Mouse (Mus musculus): ENCODE measurements around the gene Sp9. TPM values are rescaled to one million over a fixed set of nuclear protein-coding genes. Genes with fewer than 3 reads are reported as not detected.
A peak's percentile ranks its signal among the peaks of the same experiment; 100 is the strongest.

Sp9 gene
- polyA plus RNA-seq (2014; fragmentation: Nextera tagmentation; extraction: Ambion mirVana): 2.8 and 3.3 TPM in 2 replicates

GRCm38 (mm10) chr2:73271459-73272161, at the start of gene Sp9:
Sp9 (plus strand) TSS chr2:73271925.
- DNase-seq (ENCODE audit: low spot score, missing footprints) (peak; percentile 97), ATAC-seq (ENCODE audit: low FRiP score) (peak; percentile 87)
- Histone ChIP-seq H3K4me3 (ENCODE audit: low read depth, low read length) (peak within 1 kb of the TSS; percentile 44), H3K4me1 (ENCODE audit: control insufficient read depth, insufficient read depth, low read length) (peaks cover 39% of the 10 kb centered on the region), H3K9ac (ENCODE audit: low read length) (peak within 1 kb of the TSS; percentile 59), H3K36me3 (ENCODE audit: control insufficient read depth, insufficient read depth, low read length) (no peaks in the 10 kb centered on the region), H3K4me2 (peak within 1 kb of the TSS; percentile 61), H3K9me3 (ENCODE audit: control insufficient read depth, low read length) (no peaks in the 10 kb centered on the region), H3K27ac (ENCODE audit: low read depth, low read length) (no peak within 1 kb of the TSS), H3K27me3 (ENCODE audit: control insufficient read depth, insufficient read depth, low read length) (peaks cover 87% of the 10 kb centered on the region)
- WGBS: under 1% methylated on average over 48 of the region's 48 CpGs

DNA sequence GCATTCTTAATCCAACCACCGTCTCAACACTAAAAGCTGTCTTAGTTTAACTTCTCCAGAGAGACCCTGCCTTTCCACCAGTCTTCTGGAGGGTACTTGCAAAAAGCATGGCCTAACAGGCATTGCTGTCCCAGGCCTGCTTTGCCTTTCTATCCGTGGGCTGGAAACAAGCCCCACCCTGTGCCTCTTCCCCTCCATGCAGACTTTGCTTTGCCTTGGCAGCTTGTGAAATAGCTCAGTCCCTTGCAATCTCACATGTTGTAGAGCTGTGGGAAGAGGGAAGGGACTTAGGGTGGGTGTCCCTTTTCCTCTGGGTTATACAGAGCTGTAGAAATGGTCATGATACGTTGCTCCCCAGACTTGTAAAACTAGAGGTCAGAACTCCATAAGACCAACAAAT, 40.6 kb upstream of the Sp9 start:
- H3K4me1 ChIP-seq (ENCODE audit: control insufficient read depth, insufficient read depth, low read length): no peaks in the 10 kb centered on the region
- no peak overlapping the region for H3K4me2 ChIP-seq
- ATAC-seq (ENCODE audit: low FRiP score) (no peak), DNase-seq (ENCODE audit: low spot score, missing footprints) (no peak)
- H3K9me3 ChIP-seq (ENCODE audit: control insufficient read depth, low read length): no peaks in the 10 kb centered on the region
- H3K36me3 ChIP-seq (ENCODE audit: control insufficient read depth, insufficient read depth, low read length): no peaks in the 10 kb centered on the region
- H3K9ac ChIP-seq (ENCODE audit: low read length): no peak overlapping the region
- 43% methylated on average over 3 of the region's 3 CpGs for WGBS
- H3K4me3 ChIP-seq (ENCODE audit: low read depth, low read length): no peak overlapping the region
- no peak overlapping the region for H3K27ac ChIP-seq (ENCODE audit: low read depth, low read length)
- H3K27me3 ChIP-seq (ENCODE audit: control insufficient read depth, insufficient read depth, low read length): no peaks in the 10 kb centered on the region

GRCm38 (mm10) chr2:73241299-73241698, 30.4 kb upstream of the Sp9 start:
- Histone ChIP-seq H3K9me3 (ENCODE audit: control insufficient read depth, low read length) (no peaks in the 10 kb centered on the region), H3K27me3 (ENCODE audit: control insufficient read depth, insufficient read depth, low read length) (no peaks in the 10 kb centered on the region), H3K4me2 (no peak overlapping the region), H3K9ac (ENCODE audit: low read length) (no peak overlapping the region), H3K4me3 (ENCODE audit: low read depth, low read length) (no peak overlapping the region), H3K27ac (ENCODE audit: low read depth, low read length) (no peak overlapping the region), H3K4me1 (ENCODE audit: control insufficient read depth, insufficient read depth, low read length) (no peaks in the 10 kb centered on the region), H3K36me3 (ENCODE audit: control insufficient read depth, insufficient read depth, low read length) (no peaks in the 10 kb centered on the region)
- DNase-seq (ENCODE audit: low spot score, missing footprints) (no peak), ATAC-seq (ENCODE audit: low FRiP score) (no peak)
- WGBS: 83% methylated on average over 4 of the region's 4 CpGs

DNA sequence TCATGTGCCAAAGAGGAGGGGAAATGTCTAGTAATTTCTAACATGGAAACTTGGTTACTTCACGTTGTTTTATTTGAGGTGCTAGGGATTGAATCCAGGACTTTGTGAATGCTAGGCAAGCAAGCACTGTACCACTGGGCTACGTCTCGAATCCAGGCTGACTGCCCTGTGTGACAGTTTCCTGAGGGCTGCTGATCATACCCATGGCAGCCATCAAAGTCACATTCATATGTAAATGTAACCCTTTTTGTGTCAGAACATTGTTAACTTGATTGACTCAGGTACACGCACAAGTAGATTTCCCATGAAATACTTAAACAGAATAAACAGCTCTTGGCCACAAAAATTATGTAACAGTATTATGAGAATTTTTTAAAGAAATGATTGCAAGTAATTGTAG, 23.0 kb upstream of the Sp9 start:
- Histone ChIP-seq H3K36me3 (ENCODE audit: control insufficient read depth, insufficient read depth, low read length) (no peaks in the 10 kb centered on the region), H3K4me1 (ENCODE audit: control insufficient read depth, insufficient read depth, low read length) (no peaks in the 10 kb centered on the region), H3K4me3 (ENCODE audit: low read depth, low read length) (no peak overlapping the region), H3K27me3 (ENCODE audit: control insufficient read depth, insufficient read depth, low read length) (no peaks in the 10 kb centered on the region), H3K4me2 (no peak overlapping the region), H3K9ac (ENCODE audit: low read length) (no peak overlapping the region), H3K27ac (ENCODE audit: low read depth, low read length) (no peak overlapping the region), H3K9me3 (ENCODE audit: control insufficient read depth, low read length) (no peaks in the 10 kb centered on the region)
- ATAC-seq (ENCODE audit: low FRiP score): no peak
- no peak for DNase-seq (ENCODE audit: low spot score, missing footprints)
- 61% methylated on average over 4 of the region's 4 CpGs for WGBS

DNA sequence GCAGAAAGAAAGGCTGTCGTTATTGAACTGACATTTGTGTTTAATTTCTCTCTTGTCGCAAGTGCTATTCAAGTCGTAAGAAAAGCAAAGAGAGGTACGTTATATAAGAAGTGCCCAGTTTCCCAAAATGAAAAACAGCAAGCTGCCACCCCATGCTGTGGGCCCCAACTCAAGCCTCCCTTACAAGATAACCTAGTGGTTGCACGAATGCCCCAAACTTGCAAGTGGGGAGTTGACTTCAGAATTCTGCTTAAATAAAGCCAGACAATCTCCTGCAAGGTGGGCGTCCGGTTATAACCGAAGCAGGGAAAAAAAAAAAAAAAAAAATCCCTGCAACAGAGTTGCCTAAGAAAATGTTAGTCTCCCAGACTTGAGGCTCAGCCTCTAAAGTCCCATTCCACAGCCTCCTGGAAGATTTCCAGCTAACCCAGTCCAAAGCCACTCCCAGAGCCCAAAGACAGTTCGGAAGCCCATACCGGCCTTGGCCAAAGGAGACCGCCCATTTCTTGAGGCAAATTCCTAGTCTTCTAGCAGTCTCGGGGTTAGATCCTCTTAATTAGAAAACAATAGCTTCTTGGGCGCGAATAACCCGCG, 8.5 kb upstream of the Sp9 start:
- DNase-seq (ENCODE audit: low spot score, missing footprints) (peak; percentile 93), ATAC-seq (ENCODE audit: low FRiP score) (no peak)
- H3K27me3 ChIP-seq (ENCODE audit: control insufficient read depth, insufficient read depth, low read length): peaks cover 62% of the 10 kb centered on the region
- H3K4me3 ChIP-seq (ENCODE audit: low read depth, low read length): peak overlapping the region; percentile 24
- H3K27ac ChIP-seq (ENCODE audit: low read depth, low read length): no peak overlapping the region
- 3% methylated on average over 16 of the region's 16 CpGs for WGBS
- no peaks in the 10 kb centered on the region for H3K36me3 ChIP-seq (ENCODE audit: control insufficient read depth, insufficient read depth, low read length)
- peak overlapping the region; percentile 53 for H3K4me2 ChIP-seq
- H3K9me3 ChIP-seq (ENCODE audit: control insufficient read depth, low read length): peaks cover 2% of the 10 kb centered on the region; the same call in 1 of the 2 replicates
- peaks cover 8% of the 10 kb centered on the region for H3K4me1 ChIP-seq (ENCODE audit: control insufficient read depth, insufficient read depth, low read length)
- peak overlapping the region; percentile 36 for H3K9ac ChIP-seq (ENCODE audit: low read length)

DNA sequence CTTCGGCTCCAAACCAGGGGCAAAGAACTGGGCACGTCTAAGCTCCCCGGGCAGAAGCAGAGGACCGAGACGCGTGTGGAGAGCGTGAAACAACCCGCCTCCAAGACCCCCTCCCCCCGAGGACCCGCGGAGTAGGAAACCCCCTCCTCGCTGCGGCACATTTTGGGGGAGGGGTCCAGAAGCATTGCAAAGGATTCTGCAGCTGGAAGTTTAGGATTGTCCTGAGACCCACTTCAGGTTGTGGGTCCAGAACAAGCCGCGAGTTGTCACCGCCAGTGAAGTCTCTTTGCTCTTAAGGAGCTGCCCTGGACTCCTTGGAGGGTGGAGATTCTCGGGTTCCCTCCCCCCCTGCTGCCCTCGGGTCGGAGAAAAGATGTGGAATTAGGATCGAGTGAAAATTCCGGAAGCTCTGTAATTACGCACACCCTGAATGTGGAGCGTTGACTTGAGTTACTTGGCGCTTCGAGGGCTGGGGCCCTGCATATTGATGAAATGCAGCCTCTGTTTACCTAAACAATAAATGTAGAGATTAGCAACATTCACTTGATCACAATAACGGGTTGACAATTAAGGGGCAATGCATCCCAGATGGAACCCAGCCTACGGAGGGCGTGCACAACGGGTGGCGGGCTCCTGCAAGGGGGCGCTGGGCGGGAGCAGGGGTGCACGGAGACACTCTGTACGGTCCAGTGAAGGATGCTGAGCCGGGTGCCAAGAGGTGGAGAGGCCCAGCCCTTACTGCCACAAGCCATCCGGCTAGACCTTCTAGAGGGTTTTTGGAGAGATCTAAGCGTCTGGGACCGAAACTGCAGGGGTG, 7.7 kb upstream of the Sp9 start:
- Histone ChIP-seq H3K4me2 (peak overlapping the region; percentile 53), H3K27me3 (ENCODE audit: control insufficient read depth, insufficient read depth, low read length) (peaks cover 69% of the 10 kb centered on the region), H3K36me3 (ENCODE audit: control insufficient read depth, insufficient read depth, low read length) (no peaks in the 10 kb centered on the region), H3K27ac (ENCODE audit: low read depth, low read length) (no peak overlapping the region), H3K9me3 (ENCODE audit: control insufficient read depth, low read length) (peaks cover 2% of the 10 kb centered on the region; the same call in 1 of the 2 replicates), H3K9ac (ENCODE audit: low read length) (peak overlapping the region; percentile 36), H3K4me1 (ENCODE audit: control insufficient read depth, insufficient read depth, low read length) (peaks cover 8% of the 10 kb centered on the region), H3K4me3 (ENCODE audit: low read depth, low read length) (peak overlapping the region; percentile 24)
- WGBS: 1% methylated on average over 38 of the region's 38 CpGs
- DNase-seq (ENCODE audit: low spot score, missing footprints) (peak; percentile 96), ATAC-seq (ENCODE audit: low FRiP score) (no peak)

DNA sequence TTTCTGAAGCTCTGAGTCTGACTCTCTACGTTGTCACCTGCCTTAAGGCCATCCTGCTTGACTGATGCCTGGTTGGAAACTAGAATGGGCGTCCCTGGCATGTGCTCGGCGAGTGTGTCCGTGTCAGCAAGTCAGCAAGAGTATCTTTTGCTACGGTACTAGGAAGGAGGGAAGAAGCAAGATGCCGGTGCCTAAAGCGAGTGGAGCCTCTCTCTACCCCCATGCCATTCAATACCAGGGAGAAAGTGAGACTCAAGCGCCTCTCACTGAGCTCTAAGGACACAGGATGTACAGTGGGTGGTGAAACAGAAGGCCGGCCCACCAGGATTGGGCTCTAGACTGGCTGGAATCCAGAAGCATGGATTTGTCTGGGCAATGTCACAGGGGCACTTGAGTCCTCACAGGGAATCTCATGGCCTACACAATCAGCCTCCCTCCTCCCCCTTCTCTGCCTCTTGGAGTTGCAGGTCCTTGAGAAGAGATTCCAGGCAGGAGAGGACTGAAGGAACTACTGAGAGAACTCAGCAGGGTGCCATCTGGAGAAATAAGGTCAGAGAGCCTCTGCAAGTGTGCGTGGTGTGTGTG, 7.0 kb upstream of the Sp9 start:
- Histone ChIP-seq H3K36me3 (ENCODE audit: control insufficient read depth, insufficient read depth, low read length) (no peaks in the 10 kb centered on the region), H3K9ac (ENCODE audit: low read length) (no peak overlapping the region), H3K4me3 (ENCODE audit: low read depth, low read length) (no peak overlapping the region), H3K27ac (ENCODE audit: low read depth, low read length) (no peak overlapping the region), H3K4me1 (ENCODE audit: control insufficient read depth, insufficient read depth, low read length) (peaks cover 8% of the 10 kb centered on the region), H3K27me3 (ENCODE audit: control insufficient read depth, insufficient read depth, low read length) (peaks cover 76% of the 10 kb centered on the region), H3K9me3 (ENCODE audit: control insufficient read depth, low read length) (peaks cover 2% of the 10 kb centered on the region; the same call in 1 of the 2 replicates), H3K4me2 (peak overlapping the region; percentile 53)
- DNase-seq (ENCODE audit: low spot score, missing footprints) (peak; percentile 91), ATAC-seq (ENCODE audit: low FRiP score) (no peak)
- WGBS: 7% methylated on average over 11 of the region's 11 CpGs

DNA sequence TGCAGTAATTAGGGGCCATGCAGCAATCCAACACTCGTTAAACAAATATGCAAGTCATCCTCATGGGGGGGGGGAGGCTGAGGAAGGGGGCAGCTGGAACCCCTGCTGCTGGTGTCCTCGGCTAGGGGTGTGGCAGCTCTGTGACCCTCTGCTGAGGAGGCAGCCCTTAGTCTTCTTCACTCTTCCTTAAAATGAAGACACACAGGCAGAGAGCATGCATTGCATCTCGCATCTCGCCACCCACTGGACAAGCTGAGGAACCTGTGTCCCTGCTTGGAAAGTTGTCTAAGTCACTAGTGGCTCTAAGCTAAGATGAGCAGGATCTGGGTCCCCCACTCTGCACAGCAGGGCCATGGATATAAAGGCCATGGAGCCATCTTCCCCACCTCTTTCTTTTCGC, 5.7 kb upstream of the Sp9 start:
- peaks cover 1% of the 10 kb centered on the region; the same call in 1 of the 2 replicates for H3K9me3 ChIP-seq (ENCODE audit: control insufficient read depth, low read length)
- no peak overlapping the region for H3K4me2 ChIP-seq
- ATAC-seq (ENCODE audit: low FRiP score) (no peak), DNase-seq (ENCODE audit: low spot score, missing footprints) (peak; percentile 88)
- 9% methylated on average over 5 of the region's 5 CpGs for WGBS
- H3K9ac ChIP-seq (ENCODE audit: low read length): no peak overlapping the region
- peaks cover 89% of the 10 kb centered on the region for H3K27me3 ChIP-seq (ENCODE audit: control insufficient read depth, insufficient read depth, low read length)
- H3K27ac ChIP-seq (ENCODE audit: low read depth, low read length): no peak overlapping the region
- H3K4me3 ChIP-seq (ENCODE audit: low read depth, low read length): no peak overlapping the region
- peaks cover 14% of the 10 kb centered on the region for H3K4me1 ChIP-seq (ENCODE audit: control insufficient read depth, insufficient read depth, low read length)
- no peaks in the 10 kb centered on the region for H3K36me3 ChIP-seq (ENCODE audit: control insufficient read depth, insufficient read depth, low read length)

Data from midbrain, embryonic 11.5 days (tissue).